Mouse (Mus musculus): ENCODE data around the gene Lhfpl3. TPM values are rescaled to one million over a fixed set of nuclear protein-coding genes. Genes with fewer than 3 reads are reported as not detected.

Gene Lhfpl3
- polyA plus RNA-seq, 1 experiment from 2014 or later: 0.17 TPM

- H3K4me1 ChIP-seq (ENCODE audit: control insufficient read depth, insufficient read depth, low read length): no peaks in the 10 kb centered on the region
- no peaks in the 10 kb centered on the region for H3K9me3 ChIP-seq (replicated peaks; ENCODE audit: control insufficient read depth, low read length)
- 73% methylated on average over 5 of the region's 5 CpGs for WGBS (ENCODE audit: insufficient replicate concordance)
- ATAC-seq (replicated peaks; ENCODE audit: insufficient number of reproducible peaks, low FRiP score, low TSS enrichment): no peak
- no peaks in the 10 kb centered on the region for H3K27me3 ChIP-seq (ENCODE audit: control insufficient read depth, insufficient read depth, low read length)
- no peak overlapping the region for H3K4me2 ChIP-seq
- no peak overlapping the region for H3K27ac ChIP-seq (ENCODE audit: low read depth, low read length)
- no peak overlapping the region for H3K4me3 ChIP-seq (ENCODE audit: low read depth, low read length)
- H3K9ac ChIP-seq (ENCODE audit: low read depth, low read length): no peak overlapping the region
- no peaks in the 10 kb centered on the region for H3K36me3 ChIP-seq (ENCODE audit: control insufficient read depth, insufficient read depth, low read length)
These were observed 289.8 kb downstream of the Lhfpl3 start for GRCm38 (mm10) chr5:23035727-23036029.

GRCm38 (mm10) chr5:23040429-23040828 is 294.6 kb downstream of the Lhfpl3 start:
- no peak for ATAC-seq (replicated peaks; ENCODE audit: insufficient number of reproducible peaks, low FRiP score, low TSS enrichment)
- no peak overlapping the region for H3K4me2 ChIP-seq
- no peaks in the 10 kb centered on the region for H3K36me3 ChIP-seq (ENCODE audit: control insufficient read depth, insufficient read depth, low read length)
- no peaks in the 10 kb centered on the region for H3K27me3 ChIP-seq (ENCODE audit: control insufficient read depth, insufficient read depth, low read length)
- no peak overlapping the region for H3K4me3 ChIP-seq (ENCODE audit: low read depth, low read length)
- no peaks in the 10 kb centered on the region for H3K9me3 ChIP-seq (replicated peaks; ENCODE audit: control insufficient read depth, low read length)
- no peak overlapping the region for H3K9ac ChIP-seq (ENCODE audit: low read depth, low read length)
- H3K4me1 ChIP-seq (ENCODE audit: control insufficient read depth, insufficient read depth, low read length): no peaks in the 10 kb centered on the region
- H3K27ac ChIP-seq (ENCODE audit: low read depth, low read length): no peak overlapping the region
- 78% methylated on average over 4 of the region's 4 CpGs for WGBS (ENCODE audit: insufficient replicate concordance)

- Histone ChIP-seq H3K27me3 (ENCODE audit: control insufficient read depth, insufficient read depth, low read length) (no peaks in the 10 kb centered on the region), H3K4me1 (ENCODE audit: control insufficient read depth, insufficient read depth, low read length) (no peaks in the 10 kb centered on the region), H3K27ac (ENCODE audit: low read depth, low read length) (no peak overlapping the region), H3K4me2 (no peak overlapping the region), H3K9ac (ENCODE audit: low read depth, low read length) (no peak overlapping the region), H3K4me3 (ENCODE audit: low read depth, low read length) (no peak overlapping the region), H3K9me3 (replicated peaks; ENCODE audit: control insufficient read depth, low read length) (no peaks in the 10 kb centered on the region), H3K36me3 (ENCODE audit: control insufficient read depth, insufficient read depth, low read length) (no peaks in the 10 kb centered on the region)
- no peak for ATAC-seq (replicated peaks; ENCODE audit: insufficient number of reproducible peaks, low FRiP score, low TSS enrichment)
- 86% methylated on average over 5 of the region's 5 CpGs for WGBS (ENCODE audit: insufficient replicate concordance)
These were observed 297.0 kb downstream of the Lhfpl3 start for GRCm38 (mm10) chr5:23042862-23043261.

GRCm38 (mm10) chr5:23049083-23049663 is 303.3 kb downstream of the Lhfpl3 start:
- H3K27ac ChIP-seq (ENCODE audit: low read depth, low read length): no peak overlapping the region
- no peak overlapping the region for H3K9ac ChIP-seq (ENCODE audit: low read depth, low read length)
- no peaks in the 10 kb centered on the region for H3K27me3 ChIP-seq (ENCODE audit: control insufficient read depth, insufficient read depth, low read length)
- ATAC-seq (replicated peaks; ENCODE audit: insufficient number of reproducible peaks, low FRiP score, low TSS enrichment): no peak
- 66% methylated on average over 7 of the region's 7 CpGs for whole genome bisulfite sequencing (ENCODE audit: insufficient replicate concordance)
- H3K4me2 ChIP-seq: no peak overlapping the region
- no peaks in the 10 kb centered on the region for H3K36me3 ChIP-seq (ENCODE audit: control insufficient read depth, insufficient read depth, low read length)
- no peak overlapping the region for H3K4me3 ChIP-seq (ENCODE audit: low read depth, low read length)
- no peaks in the 10 kb centered on the region for H3K4me1 ChIP-seq (ENCODE audit: control insufficient read depth, insufficient read depth, low read length)
- no peaks in the 10 kb centered on the region for H3K9me3 ChIP-seq (replicated peaks; ENCODE audit: control insufficient read depth, low read length)

GRCm38 (mm10) chr5:23051458-23051857 is 305.6 kb downstream of the Lhfpl3 start:
- ATAC-seq (replicated peaks; ENCODE audit: insufficient number of reproducible peaks, low FRiP score, low TSS enrichment): no peak
- Histone ChIP-seq H3K4me1 (ENCODE audit: control insufficient read depth, insufficient read depth, low read length) (no peaks in the 10 kb centered on the region), H3K27ac (ENCODE audit: low read depth, low read length) (no peak overlapping the region), H3K36me3 (ENCODE audit: control insufficient read depth, insufficient read depth, low read length) (no peaks in the 10 kb centered on the region), H3K4me2 (no peak overlapping the region), H3K9me3 (replicated peaks; ENCODE audit: control insufficient read depth, low read length) (no peaks in the 10 kb centered on the region), H3K4me3 (ENCODE audit: low read depth, low read length) (no peak overlapping the region), H3K27me3 (ENCODE audit: control insufficient read depth, insufficient read depth, low read length) (no peaks in the 10 kb centered on the region), H3K9ac (ENCODE audit: low read depth, low read length) (no peak overlapping the region)
- 71% methylated on average over 5 of the region's 5 CpGs for WGBS (ENCODE audit: insufficient replicate concordance)

GRCm38 (mm10) chr5:23094894-23095293 is 349.0 kb downstream of the Lhfpl3 start:
- H3K4me1 ChIP-seq (ENCODE audit: control insufficient read depth, insufficient read depth, low read length): no peaks in the 10 kb centered on the region
- H3K4me2 ChIP-seq: no peak overlapping the region
- H3K9me3 ChIP-seq (replicated peaks; ENCODE audit: control insufficient read depth, low read length): no peaks in the 10 kb centered on the region
- no peak overlapping the region for H3K9ac ChIP-seq (ENCODE audit: low read depth, low read length)
- H3K27me3 ChIP-seq (ENCODE audit: control insufficient read depth, insufficient read depth, low read length): no peaks in the 10 kb centered on the region
- no peak for ATAC-seq (replicated peaks; ENCODE audit: insufficient number of reproducible peaks, low FRiP score, low TSS enrichment)
- H3K27ac ChIP-seq (ENCODE audit: low read depth, low read length): no peak overlapping the region
- WGBS (ENCODE audit: insufficient replicate concordance): 71% methylated on average over 1 of the region's 1 CpGs
- H3K4me3 ChIP-seq (ENCODE audit: low read depth, low read length): no peak overlapping the region
- H3K36me3 ChIP-seq (ENCODE audit: control insufficient read depth, insufficient read depth, low read length): no peaks in the 10 kb centered on the region

GRCm38 (mm10) chr5:23106536-23106935 is 360.7 kb downstream of the Lhfpl3 start:
- Histone ChIP-seq H3K4me2 (no peak overlapping the region), H3K4me1 (ENCODE audit: control insufficient read depth, insufficient read depth, low read length) (no peaks in the 10 kb centered on the region), H3K27ac (ENCODE audit: low read depth, low read length) (no peak overlapping the region), H3K27me3 (ENCODE audit: control insufficient read depth, insufficient read depth, low read length) (no peaks in the 10 kb centered on the region), H3K36me3 (ENCODE audit: control insufficient read depth, insufficient read depth, low read length) (no peaks in the 10 kb centered on the region), H3K9me3 (replicated peaks; ENCODE audit: control insufficient read depth, low read length) (no peaks in the 10 kb centered on the region), H3K9ac (ENCODE audit: low read depth, low read length) (no peak overlapping the region), H3K4me3 (ENCODE audit: low read depth, low read length) (no peak overlapping the region)
- no peak for ATAC-seq (replicated peaks; ENCODE audit: insufficient number of reproducible peaks, low FRiP score, low TSS enrichment)
- WGBS (ENCODE audit: insufficient replicate concordance): 55% methylated on average over 2 of the region's 2 CpGs

- Histone ChIP-seq H3K27ac (ENCODE audit: low read depth, low read length) (no peak overlapping the region), H3K9me3 (replicated peaks; ENCODE audit: control insufficient read depth, low read length) (no peaks in the 10 kb centered on the region), H3K36me3 (ENCODE audit: control insufficient read depth, insufficient read depth, low read length) (no peaks in the 10 kb centered on the region), H3K4me1 (ENCODE audit: control insufficient read depth, insufficient read depth, low read length) (no peaks in the 10 kb centered on the region), H3K4me2 (no peak overlapping the region), H3K4me3 (ENCODE audit: low read depth, low read length) (no peak overlapping the region), H3K27me3 (ENCODE audit: control insufficient read depth, insufficient read depth, low read length) (no peaks in the 10 kb centered on the region), H3K9ac (ENCODE audit: low read depth, low read length) (no peak overlapping the region)
- no peak for ATAC-seq (replicated peaks; ENCODE audit: insufficient number of reproducible peaks, low FRiP score, low TSS enrichment)
- WGBS (ENCODE audit: insufficient replicate concordance): 76% methylated on average over 6 of the region's 6 CpGs
These were observed 365.4 kb downstream of the Lhfpl3 start for GRCm38 (mm10) chr5:23111307-23111706.

GRCm38 (mm10) chr5:23114249-23114648 is 368.4 kb downstream of the Lhfpl3 start:
- Histone ChIP-seq H3K9me3 (replicated peaks; ENCODE audit: control insufficient read depth, low read length) (no peaks in the 10 kb centered on the region), H3K4me1 (ENCODE audit: control insufficient read depth, insufficient read depth, low read length) (no peaks in the 10 kb centered on the region), H3K36me3 (ENCODE audit: control insufficient read depth, insufficient read depth, low read length) (no peaks in the 10 kb centered on the region), H3K9ac (ENCODE audit: low read depth, low read length) (no peak overlapping the region), H3K27me3 (ENCODE audit: control insufficient read depth, insufficient read depth, low read length) (no peaks in the 10 kb centered on the region), H3K4me3 (ENCODE audit: low read depth, low read length) (no peak overlapping the region), H3K4me2 (no peak overlapping the region), H3K27ac (ENCODE audit: low read depth, low read length) (no peak overlapping the region)
- ATAC-seq (replicated peaks; ENCODE audit: insufficient number of reproducible peaks, low FRiP score, low TSS enrichment): no peak
- WGBS (ENCODE audit: insufficient replicate concordance): 82% methylated on average over 4 of the region's 4 CpGs

Data from heart, embryonic 11.5 days (tissue).